Mouse (Mus musculus) G1E (cell line): ENCODE results near the gene Cd40. TPM values are rescaled to one million over a fixed set of nuclear protein-coding genes. Genes with fewer than 3 reads are reported as not detected.

Experiments used
- ATAC-seq: 2 replicates; pipeline ENCODE4 v1.8.0; 2016; ENCODE audit warnings: mild to moderate bottlenecking; ENCODE audit not compliant: insufficient number of reproducible peaks, poor library complexity, low FRiP score, severe bottlenecking; ENCODE audit errors: extremely low read depth
- DNase-seq: peaks from one replicate; pipeline ENCODE4 v3.0.0; 2012; ENCODE audit warnings: low spot score
- H3K27me3 ChIP-seq: 2 replicates; pipeline ENCODE4 v1.6.1; 2012; ENCODE audit warnings: mild to moderate bottlenecking, low read length, inconsistent platforms; ENCODE audit not compliant: insufficient read depth
- H3K36me3 ChIP-seq: replicated peaks from 2 replicates; pipeline ENCODE3; 2012; ENCODE audit warnings: mild to moderate bottlenecking, inconsistent platforms
- H3K4me1 ChIP-seq: 2 replicates; pipeline ENCODE4 v1.6.1; 2012; ENCODE audit warnings: low read depth, low read length, inconsistent platforms, mixed read lengths; ENCODE audit not compliant: insufficient read depth
- H3K4me3 ChIP-seq: 2 replicates; pipeline ENCODE4 v1.5.1; 2012; ENCODE audit warnings: low read depth, mild to moderate bottlenecking, inconsistent platforms, low read length, moderate library complexity, mixed read lengths
- H3K9me3 ChIP-seq: replicated peaks from 2 replicates; pipeline ENCODE4 v1.6.1; 2012; ENCODE audit warnings: inconsistent platforms
- CTCF ChIP-seq: IDR thresholded peaks from 2 replicates; pipeline ENCODE4 v1.5.1; 2012; ENCODE audit warnings: low read depth, low read length, inconsistent platforms, mixed read lengths
- GATA1 ChIP-seq: IDR thresholded peaks from 2 replicates; pipeline ENCODE4 v1.6.1; 2012; ENCODE audit warnings: borderline replicate concordance, low read length, inconsistent platforms, mixed read lengths
- GATA2 ChIP-seq: IDR thresholded peaks from 2 replicates; pipeline ENCODE4 v1.6.1; 2012; ENCODE audit warnings: low read depth, low read length, inconsistent platforms, borderline replicate concordance
- POLR2AphosphoS5 ChIP-seq: IDR thresholded peaks from 2 replicates; pipeline ENCODE4 v1.6.1; 2012; ENCODE audit warnings: low read depth, low read length, inconsistent platforms; ENCODE audit not compliant: insufficient replicate concordance
- TAL1 ChIP-seq: conservative IDR thresholded peaks from 2 replicates; pipeline ENCODE4 v1.6.1; 2012; ENCODE audit warnings: low read depth, low read length, inconsistent platforms, mixed read lengths
- polyA plus RNA-seq: library from polyadenylated mRNA; stranded (reverse); fragments of >175 nt; gene quantifications from 2 replicates; pipeline ENCODE4 v1.2.3, GENCODE M21; 2012
- total RNA-seq, 2 experiments: library from RNA; stranded (forward) in 1 of 2; stranded (reverse) in 1 of 2; fragments of 200-1000 nt in 1 of 2; fragments of >200 nt in 1 of 2; fragmentation: Nextera tagmentation in 1 of 2; gene quantifications; 2 replicates each; pipeline ENCODE4 v1.2.3; 2014 to 2017

Cd40 gene
- total and polyA plus RNA-seq, 3 experiments: 0.05 TPM; not detected in 2

DNA sequence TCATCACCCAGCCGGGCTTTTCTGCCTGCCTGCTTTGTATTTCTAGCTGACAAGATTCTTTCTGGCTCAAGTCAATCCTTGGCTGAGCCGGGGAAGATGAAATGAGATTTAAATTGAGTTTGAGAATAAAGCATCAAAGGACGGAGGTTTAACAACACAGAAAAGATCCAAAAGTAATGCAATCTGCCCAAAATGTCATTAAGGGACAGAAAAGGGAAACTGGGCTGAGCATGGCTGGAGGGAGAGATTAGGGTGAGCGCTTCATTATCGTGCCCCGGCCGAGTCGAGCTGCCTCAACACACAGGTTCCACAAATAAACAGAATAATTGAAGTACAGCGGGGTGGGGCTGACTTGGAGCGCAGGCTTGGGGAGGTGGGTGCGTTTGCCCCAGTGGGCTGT, 3.9 kb upstream of the Cd40 start:
- no peaks in the 10 kb centered on the region for H3K36me3 ChIP-seq
- no peak overlapping the region for H3K4me3 ChIP-seq
- TF ChIP-seq GATA1 (no peak), GATA2 (no peak), CTCF (no peak), TAL1 (no peak), POLR2AphosphoS5 (no peak)
- ATAC-seq: no peak
- H3K27me3 ChIP-seq: peaks cover 14% of the 10 kb centered on the region
- no peaks in the 10 kb centered on the region for H3K4me1 ChIP-seq
- no peak for DNase-seq
- H3K9me3 ChIP-seq: peaks cover 3% of the 10 kb centered on the region; the same call in 1 of the 2 replicates

DNA sequence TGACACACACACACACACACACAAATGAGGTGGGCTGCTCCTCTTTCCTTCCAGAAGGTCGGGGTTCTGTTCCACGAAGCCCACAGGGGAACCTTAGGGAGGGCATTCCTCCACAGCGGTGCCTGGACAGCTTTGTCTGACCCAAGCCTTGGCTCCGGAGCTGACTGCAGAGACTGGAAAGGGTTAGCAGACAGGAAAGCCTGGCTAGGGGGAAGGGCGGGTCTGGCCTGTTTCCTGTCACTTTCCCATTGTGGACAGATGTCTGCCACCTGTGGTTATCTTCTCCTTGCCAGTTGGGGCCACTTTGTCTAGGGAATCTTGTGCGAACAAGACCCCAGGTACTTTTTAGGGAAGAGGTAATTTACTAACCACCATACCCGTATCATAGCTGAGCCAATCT, 478 bp downstream of the Cd40 start:
- Histone ChIP-seq H3K4me1 (no peaks in the 10 kb centered on the region), H3K36me3 (no peaks in the 10 kb centered on the region), H3K27me3 (peaks cover 7% of the 10 kb centered on the region; the same call in 1 of the 2 replicates), H3K4me3 (no peak overlapping the region), H3K9me3 (peaks cover 3% of the 10 kb centered on the region; the same call in 1 of the 2 replicates)
- no peak for DNase-seq
- TF ChIP-seq TAL1 (no peak), GATA2 (no peak)
- no peak for ATAC-seq

GRCm38 (mm10) chr2:165056377-165057085, 1.1 kb downstream of the Cd40 start:
- no peak overlapping the region for H3K4me3 ChIP-seq
- TF ChIP-seq POLR2AphosphoS5 (no peak), TAL1 (no peak), CTCF (no peak), GATA2 (no peak), GATA1 (no peak)
- H3K36me3 ChIP-seq: no peaks in the 10 kb centered on the region
- H3K9me3 ChIP-seq: peaks cover 3% of the 10 kb centered on the region; the same call in 1 of the 2 replicates
- DNase-seq: no peak
- peaks cover 3% of the 10 kb centered on the region; the same call in 1 of the 2 replicates for H3K27me3 ChIP-seq
- no peaks in the 10 kb centered on the region for H3K4me1 ChIP-seq
- no peak for ATAC-seq

GRCm38 (mm10) chr2:165059961-165060360, 4.5 kb downstream of the Cd40 start:
- H3K9me3 ChIP-seq: no peaks in the 10 kb centered on the region
- no peaks in the 10 kb centered on the region for H3K36me3 ChIP-seq
- DNase-seq: no peak
- H3K4me1 ChIP-seq: no peaks in the 10 kb centered on the region
- no peak for ATAC-seq
- H3K27me3 ChIP-seq: peaks cover 3% of the 10 kb centered on the region; the same call in 1 of the 2 replicates
- TF ChIP-seq GATA1: no peak
- H3K4me3 ChIP-seq: no peak overlapping the region

- DNase-seq: no peak
- Histone ChIP-seq H3K4me1 (no peaks in the 10 kb centered on the region), H3K4me3 (no peak overlapping the region), H3K36me3 (no peaks in the 10 kb centered on the region), H3K9me3 (no peaks in the 10 kb centered on the region), H3K27me3 (no peaks in the 10 kb centered on the region)
- no peak for ATAC-seq
- TF ChIP-seq TAL1 (no peak), CTCF (no peak), GATA1 (no peak), GATA2 (no peak), POLR2AphosphoS5 (no peak)
Measured at GRCm38 (mm10) chr2:165061638-165062433, 6.4 kb downstream of the Cd40 start.

DNA sequence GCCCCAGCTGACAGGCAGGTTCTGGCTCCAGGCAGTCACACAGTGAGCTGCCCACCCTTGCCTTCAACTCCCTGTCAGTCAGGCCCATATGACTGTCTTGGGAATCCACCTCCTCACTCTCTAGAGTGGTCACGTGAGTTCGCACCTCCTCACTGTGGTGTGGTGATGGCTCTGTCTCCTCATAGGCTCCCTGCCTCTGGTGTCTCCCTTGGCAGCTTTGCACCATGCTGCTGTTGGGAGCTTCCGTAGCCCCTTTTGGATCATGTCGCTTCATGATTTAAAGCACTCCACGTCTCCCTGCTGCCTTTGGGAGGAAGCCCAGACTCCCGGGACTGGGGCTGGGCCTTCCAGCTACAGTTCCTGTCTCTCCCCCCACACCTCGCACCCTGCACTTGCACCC, 9.1 kb downstream of the Cd40 start:
- Histone ChIP-seq H3K27me3 (no peaks in the 10 kb centered on the region), H3K4me3 (no peak overlapping the region), H3K9me3 (no peaks in the 10 kb centered on the region), H3K36me3 (no peaks in the 10 kb centered on the region), H3K4me1 (no peaks in the 10 kb centered on the region)
- no peak for TF ChIP-seq POLR2AphosphoS5
- ATAC-seq: no peak
- DNase-seq: no peak

DNA sequence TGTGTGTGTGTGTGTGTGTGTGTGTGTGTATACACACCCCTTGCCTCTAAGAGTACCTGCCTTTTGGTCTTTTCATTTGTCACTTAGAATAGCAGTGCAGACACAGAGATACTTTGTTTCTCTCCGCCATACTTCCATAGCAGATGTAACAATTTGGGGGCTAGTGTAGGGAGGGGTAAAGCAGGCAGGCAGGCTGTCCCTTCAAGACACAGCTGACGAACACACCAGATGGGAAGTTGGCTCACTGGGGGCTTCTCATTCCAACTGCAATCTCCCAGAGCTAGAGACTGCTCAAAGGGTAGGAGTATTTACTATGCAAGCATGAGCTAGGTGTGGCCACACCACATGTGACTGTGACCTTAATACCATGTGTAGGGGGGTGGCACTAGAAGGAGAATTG, 13.4 kb downstream of the Cd40 start:
- DNase-seq (no peak), ATAC-seq (no peak)
- no peaks in the 10 kb centered on the region for H3K4me1 ChIP-seq
- TF ChIP-seq GATA2 (no peak), POLR2AphosphoS5 (no peak), CTCF (no peak), GATA1 (no peak), TAL1 (no peak)
- H3K36me3 ChIP-seq: no peaks in the 10 kb centered on the region
- no peaks in the 10 kb centered on the region for H3K9me3 ChIP-seq
- peaks cover 6% of the 10 kb centered on the region; the same call in 1 of the 2 replicates for H3K27me3 ChIP-seq
- no peak overlapping the region for H3K4me3 ChIP-seq
